Mouse (Mus musculus): Measurements from ENCODE around the gene Tmem120a. TPM values are rescaled to one million over a fixed set of nuclear protein-coding genes. Genes with fewer than 3 reads are reported as not detected.

Tmem120a gene
- polyA plus RNA-seq, 1 experiment = 14.4 TPM

DNA sequence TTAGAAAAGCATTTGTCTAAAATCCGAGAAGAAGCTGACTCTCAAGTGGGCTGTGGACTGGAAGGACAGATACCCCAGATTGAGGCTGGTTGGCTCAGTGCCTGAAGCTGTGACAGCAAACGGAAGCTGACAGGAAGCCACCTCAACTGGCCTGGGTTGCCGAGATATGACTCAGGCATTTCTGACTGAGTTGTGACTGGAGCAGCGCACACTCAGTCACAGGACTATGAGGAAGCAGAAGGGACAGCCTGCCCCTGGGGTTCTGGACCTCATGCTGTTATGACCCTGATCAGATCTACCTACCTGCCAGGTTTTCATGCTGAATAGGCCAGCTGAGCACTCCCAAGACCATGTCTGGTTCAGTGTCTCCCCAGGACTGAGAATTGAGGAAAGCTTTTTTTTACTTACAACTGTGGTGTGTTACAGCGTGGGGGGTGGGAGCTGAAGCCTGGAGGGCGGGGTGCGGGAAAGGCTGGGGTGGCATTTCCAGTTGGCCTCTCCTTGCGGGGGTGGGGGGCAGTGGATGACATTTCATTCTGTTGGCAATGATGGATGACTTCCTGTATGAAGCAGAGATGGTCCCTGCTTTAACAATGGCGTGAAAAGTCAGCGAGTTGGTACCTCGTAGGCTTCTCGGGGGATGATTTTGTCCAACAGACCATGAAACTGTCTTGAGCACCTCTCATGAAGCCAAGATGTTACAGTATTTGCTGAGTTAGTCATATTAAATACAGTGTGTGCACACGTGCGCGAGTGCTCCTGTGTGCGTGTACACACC lies 30.6 kb downstream of the Tmem120a start:
- H3K4me3 ChIP-seq (ENCODE audit: insufficient read depth, low read length) = no peak overlapping the region
- TF ChIP-seq CTCF (IDR thresholded peaks at IDR 0.05; ENCODE audit: extremely low read depth, insufficient read depth, low read length) (no peak), POLR2A (IDR thresholded peaks at IDR 0.05; ENCODE audit: extremely low read depth, insufficient read depth, low read length) (no peak)
- no peak overlapping the region for H3K27ac ChIP-seq (ENCODE audit: insufficient read depth, low read length)
- H3K4me1 ChIP-seq (ENCODE audit: control insufficient read depth, insufficient read depth, low read length) = peaks cover 9% of the 10 kb centered on the region

DNA sequence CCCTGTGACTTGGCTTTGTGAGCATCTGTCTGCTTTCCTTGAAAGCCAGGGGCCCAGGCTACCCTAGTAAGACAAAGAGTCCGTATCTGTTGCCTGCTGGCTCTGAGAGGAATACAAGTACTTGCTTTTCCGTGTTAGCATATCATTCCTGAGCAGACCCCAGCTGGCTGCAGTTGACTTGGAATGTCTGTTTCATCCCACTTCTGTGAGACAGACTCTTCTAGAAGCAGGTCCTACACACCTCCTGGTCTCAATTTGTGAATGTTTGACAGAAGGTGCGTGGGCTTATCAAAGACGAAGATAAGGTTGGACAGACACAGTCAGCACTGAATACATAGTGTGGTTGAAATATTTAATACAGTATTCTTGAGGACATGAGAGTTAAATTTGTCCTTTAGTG lies 31.4 kb downstream of the Tmem120a start:
- no peak overlapping the region for H3K4me3 ChIP-seq (ENCODE audit: insufficient read depth, low read length)
- TF ChIP-seq POLR2A (IDR thresholded peaks at IDR 0.05; ENCODE audit: extremely low read depth, insufficient read depth, low read length) = no peak
- TF ChIP-seq CTCF (IDR thresholded peaks at IDR 0.05; ENCODE audit: extremely low read depth, insufficient read depth, low read length) = no peak
- peaks cover 9% of the 10 kb centered on the region for H3K4me1 ChIP-seq (ENCODE audit: control insufficient read depth, insufficient read depth, low read length)
- H3K27ac ChIP-seq (ENCODE audit: insufficient read depth, low read length) = no peak overlapping the region; the same call in 1 of the 2 replicates

DNA sequence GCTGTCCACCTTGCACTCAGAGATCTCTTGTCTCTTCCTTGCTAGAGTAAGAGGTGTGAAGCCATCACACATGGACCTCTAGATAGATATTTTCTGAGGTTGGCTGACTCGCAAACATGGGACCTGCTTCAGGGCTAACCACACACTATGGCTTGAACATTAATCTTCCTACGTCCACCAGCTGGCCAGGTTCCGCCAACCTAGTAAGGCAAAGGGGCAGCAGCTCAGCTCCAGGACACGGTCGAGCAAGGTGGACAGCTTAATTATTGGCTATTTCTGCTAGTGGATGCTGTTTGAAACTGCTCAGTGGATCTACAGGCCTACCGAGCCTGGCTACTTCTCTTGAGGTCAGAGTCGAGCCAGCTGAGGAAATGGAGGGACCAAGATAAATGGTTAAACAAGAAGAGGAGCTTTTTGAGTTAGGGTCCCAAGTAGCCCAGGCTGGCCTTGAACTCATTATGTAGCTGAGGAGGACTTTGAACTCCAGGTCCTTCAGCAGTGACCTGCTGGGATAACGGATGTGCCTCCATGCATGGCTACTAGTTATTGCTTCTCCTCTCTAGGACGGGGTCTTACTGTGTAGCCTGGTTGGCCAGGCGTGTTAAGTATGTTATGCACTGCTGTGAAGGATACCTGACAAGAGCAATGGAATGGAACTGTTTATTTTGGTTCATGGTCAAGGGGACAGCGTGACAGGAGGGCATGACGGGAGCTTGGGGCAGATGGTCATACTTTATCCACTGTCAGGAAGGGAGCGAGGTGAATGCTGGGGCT lies 32.5 kb downstream of the Tmem120a start:
- Histone ChIP-seq H3K4me1 (ENCODE audit: control insufficient read depth, insufficient read depth, low read length) (peaks cover 9% of the 10 kb centered on the region), H3K27ac (ENCODE audit: insufficient read depth, low read length) (no peak overlapping the region), H3K4me3 (ENCODE audit: insufficient read depth, low read length) (no peak overlapping the region)
- TF ChIP-seq CTCF (IDR thresholded peaks at IDR 0.05; ENCODE audit: extremely low read depth, insufficient read depth, low read length) (no peak), POLR2A (IDR thresholded peaks at IDR 0.05; ENCODE audit: extremely low read depth, insufficient read depth, low read length) (no peak)

DNA sequence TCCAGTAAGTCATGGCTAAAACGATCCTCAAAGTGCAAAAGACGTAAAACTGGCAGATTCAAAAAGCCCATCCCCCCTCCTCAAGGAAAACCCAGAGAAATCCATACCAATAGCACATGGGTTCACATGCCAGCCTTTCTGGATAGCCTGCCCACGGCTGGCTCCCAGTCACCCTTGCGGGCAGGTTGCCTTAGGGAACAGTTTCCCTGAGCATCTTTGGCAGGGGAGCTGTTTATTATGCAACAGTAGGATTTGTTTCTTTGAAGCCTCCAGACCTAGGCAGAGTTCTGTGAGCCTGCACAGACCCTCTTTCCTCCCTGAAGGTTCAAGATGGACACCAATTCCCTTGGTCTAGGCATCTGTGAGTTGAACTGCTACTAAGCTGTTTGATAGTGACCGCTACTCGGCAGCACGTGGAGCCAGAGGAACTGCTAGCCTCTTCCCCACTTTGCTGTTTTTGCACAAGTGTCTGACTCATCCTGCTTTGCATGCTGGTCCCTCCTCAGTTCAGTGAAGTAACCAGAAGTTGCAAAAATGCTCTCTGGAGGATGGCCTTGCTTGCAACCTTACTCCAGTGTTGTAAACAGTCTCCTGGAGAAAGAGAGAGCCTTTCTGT lies 33.5 kb downstream of the Tmem120a start:
- Histone ChIP-seq H3K4me3 (ENCODE audit: insufficient read depth, low read length) (no peak overlapping the region), H3K4me1 (ENCODE audit: control insufficient read depth, insufficient read depth, low read length) (peaks cover 9% of the 10 kb centered on the region), H3K27ac (ENCODE audit: insufficient read depth, low read length) (no peak overlapping the region)
- TF ChIP-seq POLR2A (IDR thresholded peaks at IDR 0.05; ENCODE audit: extremely low read depth, insufficient read depth, low read length) (no peak), CTCF (IDR thresholded peaks at IDR 0.05; ENCODE audit: extremely low read depth, insufficient read depth, low read length) (no peak)

DNA sequence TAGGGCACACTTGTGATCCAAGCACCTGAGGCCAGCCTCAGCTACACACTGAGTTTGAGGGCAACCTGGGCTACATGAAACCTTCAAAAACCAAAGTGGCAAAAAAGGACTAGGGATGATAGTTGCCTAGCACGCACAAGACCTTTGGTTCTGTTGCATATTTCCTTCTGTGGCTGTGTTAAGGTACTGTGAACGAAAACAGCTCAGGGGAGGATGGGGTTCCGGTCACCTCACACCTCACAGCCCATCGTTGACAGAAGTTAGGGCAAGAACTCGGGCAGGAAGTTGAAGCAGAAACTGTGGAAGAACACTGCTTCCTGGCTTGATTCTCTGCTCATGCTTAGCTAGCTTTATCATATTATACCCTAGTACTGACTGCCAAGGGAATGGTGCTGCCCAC lies 34.5 kb downstream of the Tmem120a start:
- Histone ChIP-seq H3K27ac (ENCODE audit: insufficient read depth, low read length) (no peak overlapping the region), H3K4me3 (ENCODE audit: insufficient read depth, low read length) (no peak overlapping the region), H3K4me1 (ENCODE audit: control insufficient read depth, insufficient read depth, low read length) (peaks cover 9% of the 10 kb centered on the region)
- TF ChIP-seq CTCF (IDR thresholded peaks at IDR 0.05; ENCODE audit: extremely low read depth, insufficient read depth, low read length) = no peak
- no peak for TF ChIP-seq POLR2A (IDR thresholded peaks at IDR 0.05; ENCODE audit: extremely low read depth, insufficient read depth, low read length)

DNA sequence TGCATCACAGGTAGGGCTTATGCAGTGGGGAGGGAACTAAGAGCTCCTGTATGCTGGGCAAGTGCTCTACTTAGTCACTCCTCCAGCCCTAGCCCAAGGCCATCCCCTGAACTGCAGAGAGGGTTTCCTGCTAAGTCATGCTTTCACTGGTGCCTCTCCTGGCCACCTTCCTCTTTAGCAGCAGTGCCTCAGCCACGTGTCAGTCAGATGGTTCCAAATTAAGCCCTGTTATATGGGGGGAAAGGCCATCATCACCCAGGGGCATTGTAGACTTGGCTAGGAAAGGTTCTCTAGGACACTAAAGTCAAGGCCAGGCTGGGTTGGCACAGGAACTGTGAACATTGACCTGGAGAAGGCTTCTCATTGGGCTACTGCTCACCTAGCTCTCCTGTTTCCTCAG lies 36.4 kb downstream of the Tmem120a start:
- H3K27ac ChIP-seq (ENCODE audit: insufficient read depth, low read length) = no peak overlapping the region
- no peak overlapping the region for H3K4me3 ChIP-seq (ENCODE audit: insufficient read depth, low read length)
- peaks cover 8% of the 10 kb centered on the region for H3K4me1 ChIP-seq (ENCODE audit: control insufficient read depth, insufficient read depth, low read length)
- no peak for TF ChIP-seq POLR2A (IDR thresholded peaks at IDR 0.05; ENCODE audit: extremely low read depth, insufficient read depth, low read length)
- TF ChIP-seq CTCF (IDR thresholded peaks at IDR 0.05; ENCODE audit: extremely low read depth, insufficient read depth, low read length) = no peak

DNA sequence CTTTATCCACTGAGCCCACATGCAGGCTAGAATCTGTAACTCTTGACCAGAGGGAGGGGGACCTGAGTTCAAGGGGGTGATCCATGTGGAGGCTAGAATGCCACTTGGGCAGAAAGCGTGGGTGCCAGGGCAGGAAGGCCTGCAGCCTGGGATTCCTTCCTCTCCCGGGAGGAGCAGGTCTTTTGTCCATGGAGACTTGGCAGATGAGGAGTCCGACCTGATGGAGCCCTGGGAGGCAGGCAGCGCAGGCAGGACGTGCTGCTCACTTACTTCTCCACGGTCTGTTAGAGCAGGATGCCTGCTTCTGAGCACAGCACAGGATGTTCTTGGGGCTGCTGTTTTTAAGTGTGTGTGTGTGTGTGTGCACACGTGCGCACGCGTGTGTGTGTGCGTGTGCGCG lies 37.2 kb downstream of the Tmem120a start:
- no peak overlapping the region for H3K27ac ChIP-seq (ENCODE audit: insufficient read depth, low read length)
- TF ChIP-seq CTCF (IDR thresholded peaks at IDR 0.05; ENCODE audit: extremely low read depth, insufficient read depth, low read length) (no peak), POLR2A (IDR thresholded peaks at IDR 0.05; ENCODE audit: extremely low read depth, insufficient read depth, low read length) (no peak)
- H3K4me3 ChIP-seq (ENCODE audit: insufficient read depth, low read length) = no peak overlapping the region
- peaks cover 10% of the 10 kb centered on the region for H3K4me1 ChIP-seq (ENCODE audit: control insufficient read depth, insufficient read depth, low read length)

DNA sequence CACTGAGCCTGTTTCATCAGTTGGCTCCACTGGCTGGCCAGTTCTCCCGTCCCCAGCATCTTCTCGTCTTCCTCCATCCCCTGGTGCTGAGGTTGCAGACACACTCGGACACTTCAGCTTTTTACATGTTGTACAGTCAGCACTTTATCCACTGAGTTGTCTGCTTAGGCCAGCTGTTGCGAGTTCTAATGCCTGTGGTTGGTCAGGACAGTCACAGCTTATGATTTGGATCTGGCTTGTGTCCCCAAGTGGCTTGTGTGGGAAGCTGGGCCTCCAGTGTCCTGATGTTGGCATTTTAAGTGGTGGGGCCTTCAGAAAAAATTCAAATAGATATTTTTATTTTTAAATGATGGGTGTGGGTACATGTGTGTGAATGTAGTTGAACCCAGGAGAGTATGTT lies 38.9 kb downstream of the Tmem120a start:
- TF ChIP-seq CTCF (IDR thresholded peaks at IDR 0.05; ENCODE audit: extremely low read depth, insufficient read depth, low read length) = no peak
- TF ChIP-seq POLR2A (IDR thresholded peaks at IDR 0.05; ENCODE audit: extremely low read depth, insufficient read depth, low read length) = no peak
- Histone ChIP-seq H3K27ac (ENCODE audit: insufficient read depth, low read length) (no peak overlapping the region), H3K4me3 (ENCODE audit: insufficient read depth, low read length) (no peak overlapping the region), H3K4me1 (ENCODE audit: control insufficient read depth, insufficient read depth, low read length) (peaks cover 5% of the 10 kb centered on the region)

DNA sequence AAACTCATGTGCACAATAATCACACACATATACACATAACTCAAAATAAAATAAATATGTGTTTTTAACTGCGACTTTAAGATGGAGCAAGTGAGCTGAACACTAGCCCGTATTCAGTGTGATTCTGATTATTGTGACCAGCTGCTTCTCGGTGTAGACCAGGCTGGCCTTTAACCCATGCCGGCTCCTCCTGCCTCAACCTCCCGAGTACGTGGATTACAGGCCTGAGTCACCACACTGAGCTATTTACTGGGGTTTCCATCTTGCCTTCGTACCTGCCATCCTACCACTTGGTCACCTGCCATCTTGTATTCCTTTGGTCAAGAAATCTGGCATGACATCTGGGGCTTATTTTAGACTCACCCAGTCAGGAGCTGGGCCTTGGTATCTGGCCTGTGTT lies 40.8 kb downstream of the Tmem120a start:
- H3K4me1 ChIP-seq (ENCODE audit: control insufficient read depth, insufficient read depth, low read length) = peaks cover 5% of the 10 kb centered on the region
- TF ChIP-seq CTCF (IDR thresholded peaks at IDR 0.05; ENCODE audit: extremely low read depth, insufficient read depth, low read length) = no peak
- TF ChIP-seq POLR2A (IDR thresholded peaks at IDR 0.05; ENCODE audit: extremely low read depth, insufficient read depth, low read length) = no peak
- no peak overlapping the region for H3K4me3 ChIP-seq (ENCODE audit: insufficient read depth, low read length)
- no peak overlapping the region for H3K27ac ChIP-seq (ENCODE audit: insufficient read depth, low read length)
